Mouse (Mus musculus) embryonic fibroblast, embryonic 13.5 days (primary cell): ENCODE data around the gene Sec24b.

ENCODE experiments used
- CTCF ChIP-seq: IDR thresholded peaks from 2 replicates; pipeline ENCODE4 v1.5.1; 2011; ENCODE audit warnings: mild to moderate bottlenecking, control low read depth, low read length, moderate library complexity, borderline replicate concordance; ENCODE audit not compliant: insufficient read depth
- POLR2A ChIP-seq: IDR thresholded peaks from 2 replicates; pipeline ENCODE4 v1.6.1; 2011; ENCODE audit warnings: low read depth, mild to moderate bottlenecking, control low read depth, low read length, moderate library complexity

DNA sequence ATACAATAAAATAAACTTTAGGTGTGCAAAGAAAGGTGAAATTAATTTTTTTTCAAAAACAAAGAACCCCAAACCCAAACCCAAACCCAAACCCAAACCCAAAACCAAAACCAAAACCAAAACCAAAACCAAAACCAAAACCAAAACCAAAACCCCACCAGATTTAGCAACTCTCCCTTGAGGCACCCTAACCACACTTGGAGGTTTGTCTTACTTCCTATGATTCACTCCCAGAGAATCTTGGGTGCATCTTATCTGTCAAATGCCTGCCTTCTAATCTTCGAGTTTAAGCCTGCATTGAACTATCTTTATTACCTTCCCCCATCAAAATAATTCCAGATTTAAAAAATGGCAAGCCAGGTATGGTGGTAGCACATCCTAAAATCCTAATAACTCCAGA is 14.4 kb upstream of the Sec24b start:
- TF ChIP-seq CTCF (no peak), POLR2A (no peak)
